10 mouse cellular contexts compared by ENCODE assay signal in the genomic region with DNA sequence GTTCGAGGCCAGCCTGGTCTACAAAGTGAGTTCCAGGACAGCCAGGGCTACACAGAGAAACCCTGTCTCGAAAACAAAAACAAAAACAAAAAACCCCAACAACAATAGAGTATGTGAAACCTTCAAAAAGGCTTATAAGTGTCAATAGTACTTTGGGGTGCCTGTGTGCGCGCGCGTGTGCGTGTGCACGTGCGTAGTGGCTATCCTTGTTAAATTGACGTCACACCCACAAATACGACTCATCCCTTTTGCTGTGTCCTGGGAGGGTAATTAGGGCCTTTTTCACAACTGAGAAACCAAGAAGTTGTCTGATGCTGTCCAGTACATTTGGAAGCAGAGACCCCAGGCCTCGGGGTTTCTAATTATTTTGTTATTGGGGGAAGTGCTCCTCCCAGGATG. TPM values are rescaled to one million over a fixed set of nuclear protein-coding genes. Genes with fewer than 3 reads are reported as not detected.
DNase-seq lines count a peak whose midpoint lies in the region; ATAC-seq lines count a peak whose summit lies in the region.
"Had no signal": no experiment of that assay in that cellular context is flagged by ENCODE, and none has a peak within 500 bp of the region (broad histone marks: within the 10 kb centered on the region; RNA-seq: fewer than 3 reads in every experiment).

No protein-coding gene starts in this region.

- ATAC-seq in lung, embryonic 15.5 days (ENCODE audit: borderline replicate concordance, extremely low read depth, low FRiP score, low TSS enrichment) = 0 out of 2 replicates have a peak, but pooled peaks have one; percentile 6
- ATAC-seq in limb, embryonic 11.5 days (ENCODE audit: insufficient number of reproducible peaks, low FRiP score, low TSS enrichment, low read depth) = no peak
- ATAC-seq in neural tube, embryonic 15.5 days (ENCODE audit: low FRiP score) = peak; percentile 18; the same call in 1 of the 2 replicates

- 63% methylated on average over 12 of the region's 12 CpGs for WGBS in lung, embryonic 15.5 days
- WGBS in forebrain, embryonic 10.5 days = 64% methylated on average over 12 of the region's 12 CpGs
- WGBS in limb, embryonic 11.5 days = 36% methylated on average over 12 of the region's 12 CpGs
- WGBS in neural tube, embryonic 15.5 days = 52% methylated on average over 12 of the region's 12 CpGs

- H3K4me1 ChIP-seq in lung, embryonic 15.5 days = peaks cover 19% of the 10 kb centered on the region
- peaks cover 27% of the 10 kb centered on the region for H3K4me1 ChIP-seq in forebrain, embryonic 10.5 days
- peaks cover 9% of the 10 kb centered on the region; the same call in 1 of the 2 replicates for H3K4me1 ChIP-seq in limb, embryonic 11.5 days (ENCODE audit: control insufficient read depth, insufficient read depth, low read length)
- H3K4me1 ChIP-seq in neural tube, embryonic 15.5 days = peaks cover 17% of the 10 kb centered on the region

- intact Hi-C loops in gastrocnemius, postnatal 36 days (cut with DNase I) = no loop called here

- no peaks in the 10 kb centered on the region for H3K9me3 ChIP-seq in lung, embryonic 15.5 days
- H3K9me3 ChIP-seq in forebrain, embryonic 10.5 days = no peaks in the 10 kb centered on the region
- no peaks in the 10 kb centered on the region for H3K9me3 ChIP-seq in limb, embryonic 11.5 days (ENCODE audit: control insufficient read depth, low read length)
- H3K9me3 ChIP-seq in neural tube, embryonic 15.5 days (replicated peaks) = no peaks in the 10 kb centered on the region

- H3K36me3 ChIP-seq in lung, embryonic 15.5 days = no peaks in the 10 kb centered on the region
- no peaks in the 10 kb centered on the region for H3K36me3 ChIP-seq in forebrain, embryonic 10.5 days (replicated peaks)
- no peaks in the 10 kb centered on the region for H3K36me3 ChIP-seq in limb, embryonic 11.5 days (ENCODE audit: control insufficient read depth, insufficient read depth, low read length)
- no peaks in the 10 kb centered on the region for H3K36me3 ChIP-seq in neural tube, embryonic 15.5 days

- no peaks in the 10 kb centered on the region for H3K27me3 ChIP-seq in lung, embryonic 15.5 days
- no peaks in the 10 kb centered on the region for H3K27me3 ChIP-seq in forebrain, embryonic 10.5 days (ENCODE audit: poor library complexity, severe bottlenecking)
- no peaks in the 10 kb centered on the region for H3K27me3 ChIP-seq in limb, embryonic 11.5 days (ENCODE audit: control insufficient read depth, insufficient read depth, low read length)
- no peaks in the 10 kb centered on the region for H3K27me3 ChIP-seq in neural tube, embryonic 15.5 days (replicated peaks)

- peak overlapping the region; percentile 41 for H3K4me3 ChIP-seq in lung, embryonic 15.5 days
- peak overlapping the region; percentile 54 for H3K4me3 ChIP-seq in forebrain, embryonic 10.5 days
- no peak overlapping the region for H3K4me3 ChIP-seq in limb, embryonic 11.5 days (ENCODE audit: low read depth, low read length)
- H3K4me3 ChIP-seq in neural tube, embryonic 15.5 days (replicated peaks) = peak overlapping the region; percentile 37

- peak overlapping the region; percentile 72 for H3K4me2 ChIP-seq in lung, embryonic 15.5 days
- peak overlapping the region; percentile 51 for H3K4me2 ChIP-seq in limb, embryonic 11.5 days (ENCODE audit: low read depth, severe bottlenecking)
- peak overlapping the region; percentile 72 for H3K4me2 ChIP-seq in neural tube, embryonic 15.5 days

- peak overlapping the region; percentile 96 for H3K27ac ChIP-seq in lung, embryonic 15.5 days
- H3K27ac ChIP-seq in forebrain, embryonic 10.5 days = peak overlapping the region; percentile 90
- H3K27ac ChIP-seq in limb, embryonic 11.5 days (replicated peaks; ENCODE audit: low read depth, low read length) = peak overlapping the region; percentile 98
- peak overlapping the region; percentile 81 for H3K27ac ChIP-seq in neural tube, embryonic 15.5 days (replicated peaks)

- DNase-seq in lung, postnatal 36 days = no peak
- DNase-seq in forebrain, embryonic 10.5 days (ENCODE audit: extremely low spot score, low spot score) = no peak
- DNase-seq in limb, embryonic 11.5 days (ENCODE audit: low spot score) = no peak
- no peak for DNase-seq in adrenal gland, postnatal 36 days
- DNase-seq in gastrocnemius, postnatal 36 days = no peak
- DNase-seq in kidney, postnatal 4 days = no peak

- peak overlapping the region; percentile 33 for H3K9ac ChIP-seq in lung, embryonic 15.5 days
- no peak overlapping the region for H3K9ac ChIP-seq in limb, embryonic 11.5 days (ENCODE audit: low read length)
- peak overlapping the region; percentile 37 for H3K9ac ChIP-seq in neural tube, embryonic 15.5 days (replicated peaks)

RNA-seq across cellular contexts. Expression of gene Clmp, which starts 44.5 kb away (rescaled TPM):
- polyA plus RNA-seq in lung, embryonic 15.5 days (2015; fragmentation: Nextera tagmentation; extraction: Ambion mirVana) = 11.7 and 12.6 TPM in 2 replicates
- polyA plus RNA-seq in forebrain, embryonic 10.5 days (2016; fragmentation: Nextera tagmentation; extraction: Ambion mirVana) = 14.7 and 15.4 TPM in 2 replicates
- polyA plus RNA-seq in limb, embryonic 11.5 days (2014; fragmentation: Nextera tagmentation; extraction: Ambion mirVana) = 62.7 and 65.3 TPM in 2 replicates
- polyA plus RNA-seq in neural tube, embryonic 15.5 days (2015; fragmentation: Nextera tagmentation; extraction: Ambion mirVana) = 41.7 and 51.2 TPM in 2 replicates
- total RNA-seq in adrenal gland, postnatal 36 days (2021) = 1 to 10 TPM; 5.2 to 6.9 TPM
- 1 to 10 TPM; 3.1 to 6.1 TPM for total RNA-seq in gastrocnemius, postnatal 36 days (2021)

RNA-seq across cellular contexts. Expression of gene Gm21915, which starts 59.9 kb away (rescaled TPM):
- polyA plus RNA-seq in lung, embryonic 15.5 days (2015; fragmentation: Nextera tagmentation; extraction: Ambion mirVana) = not detected in 2 replicates
- polyA plus RNA-seq in forebrain, embryonic 10.5 days (2016; fragmentation: Nextera tagmentation; extraction: Ambion mirVana) = not detected in 2 replicates
- not detected in 2 replicates for polyA plus RNA-seq in limb, embryonic 11.5 days (2014; fragmentation: Nextera tagmentation; extraction: Ambion mirVana)
- polyA plus RNA-seq in neural tube, embryonic 15.5 days (2015; fragmentation: Nextera tagmentation; extraction: Ambion mirVana) = not detected in 2 replicates
- total RNA-seq in adrenal gland, postnatal 36 days (2021) = not detected
- total RNA-seq in gastrocnemius, postnatal 36 days (2021) = not detected
- polyA plus RNA-seq: lung, adult 2 months; urinary bladder, adult 2 months had no signal
